Mouse (Mus musculus) lung, postnatal 0 days (tissue): ENCODE measurements around the gene Rpn2.

Experiments
- CTCF ChIP-seq: IDR thresholded peaks from 2 replicates; pipeline ENCODE4 v1.5.1; 2016; ENCODE audit warnings: antibody characterized with exemption, mild to moderate bottlenecking
- EP300 ChIP-seq: IDR thresholded peaks from 2 replicates; pipeline ENCODE4 v1.6.1; 2016; ENCODE audit warnings: antibody characterized with exemption, mild to moderate bottlenecking, control low read depth

- TF ChIP-seq CTCF (no peak), EP300 (no peak)
Measured at GRCm38 (mm10) chr2:157320886-157321285, 42.1 kb downstream of the Rpn2 start.
